Comparison of ENCODE assay signal across 9 mouse cellular contexts in the genomic region with DNA sequence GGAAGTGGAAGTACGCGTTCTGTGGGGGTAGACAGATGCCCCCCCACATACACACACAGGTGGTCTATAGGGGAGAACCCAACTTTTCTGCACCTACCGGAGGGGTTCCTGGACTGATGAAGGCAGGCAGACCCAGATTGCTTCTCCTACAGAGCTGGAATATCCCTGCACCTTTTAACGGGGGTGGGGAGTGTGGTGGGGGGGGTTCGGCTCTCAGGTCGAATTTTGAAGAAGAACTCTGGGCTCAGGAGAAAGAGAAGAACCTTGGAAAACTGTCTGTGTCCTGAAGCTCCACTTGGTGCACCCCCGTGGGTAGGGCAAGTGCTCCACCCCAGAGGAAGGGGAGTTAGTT. TPM values are rescaled to one million over a fixed set of nuclear protein-coding genes. Genes with fewer than 3 reads are reported as not detected.
DNase-seq lines count a peak whose midpoint lies in the region; ATAC-seq and TF ChIP-seq lines count a peak whose summit lies in the region.
"Had no signal": no experiment of that assay in that cellular context is flagged by ENCODE, and none has a peak within 500 bp of the region (broad histone marks: within the 10 kb centered on the region; RNA-seq: fewer than 3 reads in every experiment).

No protein-coding gene starts in this region.

- H3K4me3 ChIP-seq in heart, embryonic 14.5 days (ENCODE audit: control insufficient read depth in 1 of 2, insufficient read depth in 1 of 2, low read depth in 1 of 2, low read length in 2 of 2): peak overlapping the region; percentile 79 to 82
- peak overlapping the region; percentile 88 for H3K4me3 ChIP-seq in E14TG2a.4 (replicated peaks; ENCODE audit: low read length)
- peak overlapping the region; percentile 75 for H3K4me3 ChIP-seq in forebrain, embryonic 16.5 days (replicated peaks; ENCODE audit: low read length)
- H3K4me3 ChIP-seq in liver, embryonic 15.5 days (replicated peaks): peak overlapping the region; percentile 54

- H3K27ac ChIP-seq in heart, embryonic 14.5 days (replicated peaks in 1 of 2; ENCODE audit: control insufficient read depth in 1 of 2, insufficient read depth in 1 of 2, low read depth in 2 of 2, low read length in 2 of 2): no peak overlapping the region
- H3K27ac ChIP-seq in forebrain, embryonic 16.5 days (ENCODE audit: low read length): no peak overlapping the region
- H3K27ac ChIP-seq in liver, embryonic 15.5 days (replicated peaks): no peak overlapping the region

- peak overlapping the region; percentile 74 for H3K9ac ChIP-seq in heart, embryonic 14.5 days (ENCODE audit: low read length)
- H3K9ac ChIP-seq in forebrain, embryonic 16.5 days (replicated peaks; ENCODE audit: low read depth, low read length): peak overlapping the region; percentile 66
- H3K9ac ChIP-seq in liver, embryonic 15.5 days: no peak overlapping the region

- no peaks in the 10 kb centered on the region for H3K36me3 ChIP-seq in heart, embryonic 14.5 days (ENCODE audit: control insufficient read depth, insufficient read depth, low read length)
- H3K36me3 ChIP-seq in E14TG2a.4 (ENCODE audit: insufficient read depth, low read length): no peaks in the 10 kb centered on the region
- no peaks in the 10 kb centered on the region for H3K36me3 ChIP-seq in forebrain, embryonic 16.5 days (ENCODE audit: control insufficient read depth, insufficient read depth)
- H3K36me3 ChIP-seq in liver, embryonic 15.5 days (replicated peaks): no peaks in the 10 kb centered on the region

- TF ChIP-seq CTCF in E14TG2a.4 (conservative IDR thresholded peaks at IDR 0.05; ENCODE audit: low read length): no peak

- 0 out of 2 replicates have a peak, but pooled peaks cover 3% of the 10 kb centered on the region for H3K27me3 ChIP-seq in heart, embryonic 14.5 days (ENCODE audit: control insufficient read depth, insufficient read depth, low read length)
- H3K27me3 ChIP-seq in E14TG2a.4 (ENCODE audit: insufficient read depth, low read length): peaks cover 61% of the 10 kb centered on the region
- 0 out of 2 replicates have a peak, but pooled peaks cover 2% of the 10 kb centered on the region for H3K27me3 ChIP-seq in forebrain, embryonic 16.5 days (replicated peaks; ENCODE audit: control insufficient read depth, insufficient read depth, low read length)
- H3K27me3 ChIP-seq in liver, embryonic 15.5 days: peaks cover 57% of the 10 kb centered on the region

- no peaks in the 10 kb centered on the region for H3K9me3 ChIP-seq in heart, embryonic 14.5 days (ENCODE audit: control insufficient read depth, low read length)
- H3K9me3 ChIP-seq in E14TG2a.4 (ENCODE audit: low read length): no peaks in the 10 kb centered on the region
- no peaks in the 10 kb centered on the region for H3K9me3 ChIP-seq in forebrain, embryonic 16.5 days (ENCODE audit: control insufficient read depth, low read length)
- H3K9me3 ChIP-seq in liver, embryonic 15.5 days (replicated peaks): no peaks in the 10 kb centered on the region

- H3K4me1 ChIP-seq in heart, embryonic 14.5 days (ENCODE audit: control insufficient read depth in 2 of 2, insufficient read depth in 2 of 2, low read length in 2 of 2): peaks cover 5 to 8% of the 10 kb centered on the region in 2 experiments
- H3K4me1 ChIP-seq in E14TG2a.4 (replicated peaks; ENCODE audit: low read depth, low read length): peaks cover 3% of the 10 kb centered on the region
- H3K4me1 ChIP-seq in forebrain, embryonic 16.5 days (replicated peaks; ENCODE audit: control insufficient read depth, insufficient read depth, low read length): peaks cover 15% of the 10 kb centered on the region
- peaks cover 4% of the 10 kb centered on the region for H3K4me1 ChIP-seq in liver, embryonic 15.5 days (replicated peaks)

- peak overlapping the region; percentile 100 for H3K4me2 ChIP-seq in heart, embryonic 14.5 days (ENCODE audit: low read length)
- peak overlapping the region; percentile 100 for H3K4me2 ChIP-seq in forebrain, embryonic 16.5 days (ENCODE audit: low read length)
- H3K4me2 ChIP-seq in liver, embryonic 15.5 days: peak overlapping the region; percentile 69

- intact Hi-C loops in heart, postnatal 14 days (cut with DNase I): no loop called here

- DNase-seq in heart, postnatal 14 days: no peak
- DNase-seq in layer of hippocampus, postnatal 36 days: no peak
- no peak for DNase-seq in retina, embryonic 14.5 days (ENCODE audit: low spot score)

- ATAC-seq in heart, embryonic 14.5 days (ENCODE audit: insufficient number of reproducible peaks, insufficient read depth, low FRiP score, low read depth): no peak
- ATAC-seq in forebrain, embryonic 16.5 days: no peak
- no peak for ATAC-seq in liver, embryonic 15.5 days (ENCODE audit: insufficient read depth)
- ATAC-seq in megakaryocyte progenitor cell, adult 5-6 weeks (replicated peaks; ENCODE audit: poor library complexity): no peak
- ATAC-seq: CD4-positive, CD25-positive, alpha-beta regulatory T cell, adult 4 months had no signal

- 10% methylated on average over 7 of the region's 7 CpGs for WGBS in heart, embryonic 14.5 days
- 14% methylated on average over 7 of the region's 7 CpGs for WGBS in forebrain, embryonic 16.5 days
- 8% methylated on average over 7 of the region's 7 CpGs for WGBS in liver, embryonic 15.5 days (ENCODE audit: insufficient replicate concordance)

RNA-seq across cellular contexts. Expression of gene Npnt, which starts 0.4 kb away (rescaled TPM):
- 18.2 and 21.8 TPM in 2 replicates for polyA plus RNA-seq in heart, embryonic 14.5 days (2014; fragmentation: Nextera tagmentation; extraction: Ambion mirVana)
- total RNA-seq in heart, postnatal 14 days (2021): 1 to 10 TPM; 3.5 to 5.5 TPM
- 6.3 and 9.0 TPM in 2 replicates for polyA plus RNA-seq in forebrain, embryonic 16.5 days (2015; fragmentation: Nextera tagmentation; extraction: Ambion mirVana)
- 2.4 and 2.5 TPM in 2 replicates for polyA plus RNA-seq in liver, embryonic 15.5 days (2015; fragmentation: Nextera tagmentation; extraction: Ambion mirVana)
- not detected in 2 replicates for total RNA-seq in megakaryocyte progenitor cell, adult 5-6 weeks (2015)
- 0.47 TPM in 1 of 2 replicates, not detected in the other for total RNA-seq in megakaryocyte progenitor cell, adult 5-6 weeks (2017)
- total RNA-seq in layer of hippocampus, postnatal 36 days (2021): 10 to 100 TPM; 14.3 to 19.8 TPM
